Mouse (Mus musculus) neural tube, embryonic 11.5 days (tissue): ENCODE results near the gene Izumo4. TPM values are rescaled to one million over a fixed set of nuclear protein-coding genes. Genes with fewer than 3 reads are reported as not detected.

Experiments
- ATAC-seq: fragments of 200-750 bp; cut with Nextera tagmentation; 2 replicates; pipeline ENCODE4 v1.8.0; 2017; ENCODE audit warnings: moderate number of reproducible peaks, mild to moderate bottlenecking, moderate TSS enrichment, moderate library complexity; ENCODE audit not compliant: insufficient read depth, low FRiP score, low TSS enrichment
- DNase-seq: peaks from one replicate; pipeline ENCODE4 v3.0.0-alpha.2; 2015; ENCODE audit warnings: low spot score
- H3K27ac ChIP-seq: fragments of 300-500 bp; sonication (generic); 2 replicates; pipeline ENCODE4 v1.5.1; 2014; ENCODE audit warnings: low read depth, mild to moderate bottlenecking, low read length
- H3K27me3 ChIP-seq: fragments of 300-500 bp; sonication (generic); 2 replicates; pipeline ENCODE4 v1.6.1; 2014; ENCODE audit warnings: mild to moderate bottlenecking, low read length, mixed read lengths; ENCODE audit not compliant: control insufficient read depth, insufficient read depth
- H3K36me3 ChIP-seq: fragments of 300-500 bp; sonication (generic); 2 replicates; pipeline ENCODE4 v1.6.1; 2014; ENCODE audit warnings: mild to moderate bottlenecking, low read length, moderate library complexity, mixed read lengths; ENCODE audit not compliant: control insufficient read depth, insufficient read depth
- H3K4me1 ChIP-seq: fragments of 300-500 bp; sonication (generic); 2 replicates; pipeline ENCODE4 v1.6.1; 2014; ENCODE audit warnings: low read length, mixed read lengths; ENCODE audit not compliant: control insufficient read depth, insufficient read depth
- H3K4me2 ChIP-seq: fragments of 300-500 bp; sonication (generic); 2 replicates; pipeline ENCODE4 v1.6.1; 2014; ENCODE audit warnings: low read depth, mild to moderate bottlenecking, moderate library complexity
- H3K4me3 ChIP-seq: fragments of 300-500 bp; sonication (generic); 2 replicates; pipeline ENCODE4 v1.5.1; 2014; ENCODE audit warnings: low read depth, low read length
- H3K9ac ChIP-seq: fragments of 300-500 bp; sonication (generic); 2 replicates; pipeline ENCODE4 v1.6.1; 2014; ENCODE audit warnings: mild to moderate bottlenecking, low read length
- H3K9me3 ChIP-seq: fragments of 300-500 bp; sonication (generic); 2 replicates; pipeline ENCODE4 v1.6.1; 2016; ENCODE audit warnings: low read length; ENCODE audit not compliant: control insufficient read depth
- WGBS: fragments of 180-500 bp; shearing (Covaris S2); extraction: QIAGEN DNeasy Blood & Tissue Kit; methylation state at CpG from one replicate; pipeline ENCODE4 v1.1.7; 2014; 5-methylcytosine and 5-hydroxymethylcytosine counted together
- polyA plus RNA-seq: library from polyadenylated mRNA; unstranded; fragments of >200 nt; fragmentation: Nextera tagmentation; extraction: Ambion mirVana; gene quantifications from 2 replicates; pipeline ENCODE4 v1.2.1, GENCODE M21; 2014

The Izumo4 gene
- polyA plus RNA-seq, 1 experiment from 2014 or later, result 11.5 TPM

- Histone ChIP-seq H3K36me3 (peaks cover 10% of the 10 kb centered on the region), H3K4me2 (peak overlapping the region; percentile 86), H3K27ac (no peak overlapping the region), H3K4me1 (peaks cover 29% of the 10 kb centered on the region), H3K9me3 (no peaks in the 10 kb centered on the region), H3K9ac (peak overlapping the region; percentile 95; the same call in 1 of the 2 replicates), H3K27me3 (no peaks in the 10 kb centered on the region), H3K4me3 (peak overlapping the region; percentile 81)
- no peak for DNase-seq
- no peak for ATAC-seq
- WGBS, result 68% methylated on average over 5 of the region's 5 CpGs
Measured at GRCm38 (mm10) chr10:80674161-80674711, 27.7 kb upstream of the Izumo4 start.

- H3K4me2 ChIP-seq, result peak overlapping the region; percentile 86
- H3K36me3 ChIP-seq, result peaks cover 6% of the 10 kb centered on the region
- no peak for ATAC-seq
- H3K9ac ChIP-seq, result peak overlapping the region; percentile 95
- H3K27me3 ChIP-seq, result no peaks in the 10 kb centered on the region
- peak overlapping the region; percentile 81 for H3K4me3 ChIP-seq
- DNase-seq, result no peak
- H3K9me3 ChIP-seq, result no peaks in the 10 kb centered on the region
- peaks cover 29% of the 10 kb centered on the region for H3K4me1 ChIP-seq
- WGBS, result 30% methylated on average over 6 of the region's 6 CpGs
- peak overlapping the region; percentile 17; the same call in 1 of the 2 replicates for H3K27ac ChIP-seq
Measured at GRCm38 (mm10) chr10:80674851-80675404, 27.1 kb upstream of the Izumo4 start.

- ATAC-seq, result peak; percentile 46
- Histone ChIP-seq H3K9ac (peak overlapping the region; percentile 95), H3K27me3 (no peaks in the 10 kb centered on the region), H3K27ac (peak overlapping the region; percentile 54), H3K36me3 (peaks cover 6% of the 10 kb centered on the region), H3K9me3 (no peaks in the 10 kb centered on the region), H3K4me3 (peak overlapping the region; percentile 81), H3K4me2 (peak overlapping the region; percentile 86), H3K4me1 (peaks cover 29% of the 10 kb centered on the region)
- peak; percentile 41 for DNase-seq
- under 1% methylated on average over 46 of the region's 54 CpGs for WGBS
Measured at GRCm38 (mm10) chr10:80675405-80676197, 26.4 kb upstream of the Izumo4 start.

GRCm38 (mm10) chr10:80676198-80676928 lies 25.6 kb upstream of the Izumo4 start:
- H3K4me2 ChIP-seq, result peak overlapping the region; percentile 86
- no peaks in the 10 kb centered on the region for H3K9me3 ChIP-seq
- H3K4me3 ChIP-seq, result peak overlapping the region; percentile 81
- ATAC-seq, result peak; percentile 88
- peaks cover 3% of the 10 kb centered on the region for H3K36me3 ChIP-seq
- WGBS, result under 1% methylated on average over 50 of the region's 78 CpGs
- DNase-seq, result peak; percentile 100
- H3K9ac ChIP-seq, result peak overlapping the region; percentile 95
- H3K27ac ChIP-seq, result peak overlapping the region; percentile 94
- peaks cover 29% of the 10 kb centered on the region for H3K4me1 ChIP-seq
- H3K27me3 ChIP-seq, result no peaks in the 10 kb centered on the region

GRCm38 (mm10) chr10:80677128-80677875 lies 24.7 kb upstream of the Izumo4 start:
- peak overlapping the region; percentile 77 for H3K9ac ChIP-seq
- peaks cover 29% of the 10 kb centered on the region for H3K4me1 ChIP-seq
- peak overlapping the region; percentile 81 for H3K4me3 ChIP-seq
- no peaks in the 10 kb centered on the region for H3K27me3 ChIP-seq
- no peaks in the 10 kb centered on the region for H3K9me3 ChIP-seq
- DNase-seq (no peak), ATAC-seq (no peak)
- H3K4me2 ChIP-seq, result peak overlapping the region; percentile 86
- H3K36me3 ChIP-seq, result peaks cover 1% of the 10 kb centered on the region; the same call in 1 of the 2 replicates
- H3K27ac ChIP-seq, result peak overlapping the region; percentile 94
- WGBS, result 44% methylated on average over 9 of the region's 9 CpGs

- Histone ChIP-seq H3K4me1 (peaks cover 29% of the 10 kb centered on the region), H3K27me3 (no peaks in the 10 kb centered on the region), H3K9me3 (no peaks in the 10 kb centered on the region), H3K4me2 (peak within 1 kb of the TSS; percentile 86), H3K9ac (peak within 1 kb of the TSS; percentile 77), H3K4me3 (peak within 1 kb of the TSS; percentile 81), H3K27ac (peak within 1 kb of the TSS; percentile 94), H3K36me3 (no peaks in the 10 kb centered on the region)
- WGBS, result 41% methylated on average over 8 of the region's 8 CpGs
- ATAC-seq (no peak), DNase-seq (no peak)
Measured at GRCm38 (mm10) chr10:80677942-80678436, 24.0 kb upstream of the Izumo4 start, which contains the start of gene Mknk2. TSS of gene Mknk2 (minus strand) at chr10:80678112.

GRCm38 (mm10) chr10:80678601-80679377 lies 23.2 kb upstream of the Izumo4 start:
- Histone ChIP-seq H3K36me3 (no peaks in the 10 kb centered on the region), H3K4me1 (peaks cover 27% of the 10 kb centered on the region), H3K9ac (no peak overlapping the region), H3K4me2 (no peak overlapping the region), H3K27ac (0 out of 2 replicates have a peak overlapping the region, but pooled peaks have one; percentile 94), H3K27me3 (no peaks in the 10 kb centered on the region), H3K4me3 (no peak overlapping the region), H3K9me3 (no peaks in the 10 kb centered on the region)
- ATAC-seq (no peak), DNase-seq (no peak)
- WGBS, result 51% methylated on average over 9 of the region's 10 CpGs
